10 mouse cellular contexts compared by ENCODE assay signal in the genomic region with DNA sequence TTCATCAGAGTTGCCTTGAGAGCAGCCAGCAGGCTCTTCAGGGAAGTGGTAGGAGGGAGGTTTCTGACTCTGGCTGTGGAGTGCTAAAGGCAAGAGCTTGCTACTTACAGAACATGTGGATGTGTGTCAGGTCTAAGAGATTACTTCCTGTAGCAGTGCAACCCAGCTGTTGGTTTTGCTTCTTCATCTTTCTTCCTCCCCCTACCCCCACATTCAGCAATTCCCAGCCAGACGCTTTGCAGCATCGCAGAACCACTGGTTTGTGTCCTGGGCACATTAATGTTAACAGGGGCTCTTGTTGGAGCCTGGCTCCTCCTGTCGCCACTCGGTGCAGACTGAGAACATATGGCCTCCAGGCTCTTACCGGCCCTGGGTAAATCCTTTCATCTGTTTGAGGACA.
DNase-seq lines count a peak whose midpoint lies in the region; ATAC-seq lines count a peak whose summit lies in the region.
"Had no signal": no experiment of that assay in that cellular context is flagged by ENCODE, and none has a peak within 500 bp of the region (broad histone marks: within the 10 kb centered on the region; RNA-seq: fewer than 3 reads in every experiment).

No protein-coding gene starts in this region.

- 0 out of 2 replicates have a peak, but pooled peaks have one; percentile 22 for ATAC-seq in kidney, embryonic 15.5 days (replicated peaks; ENCODE audit: low FRiP score)
- ATAC-seq in granulocyte monocyte progenitor cell, adult 5-6 weeks (replicated peaks; ENCODE audit: poor library complexity, severe bottlenecking) = peak; percentile 52
- peak; percentile 43; the same call in 1 of the 2 replicates for ATAC-seq in stomach, embryonic 15.5 days (ENCODE audit: insufficient read depth, low FRiP score, low read depth)
- ATAC-seq: Patski had no signal

- H3K27ac ChIP-seq in kidney, embryonic 15.5 days = no peak overlapping the region; the same call in 1 of the 2 replicates
- H3K27ac ChIP-seq in stomach, embryonic 15.5 days = 0 out of 2 replicates have a peak overlapping the region, but pooled peaks have one; percentile 7
- H3K27ac ChIP-seq: kidney, postnatal 0 days had no signal

- no peak for DNase-seq in kidney, adult 11 months
- DNase-seq in embryo, embryonic 10.5 days (ENCODE audit: low spot score) = peak; percentile 55
- no peak for DNase-seq in adrenal gland, adult 2 months
- no peak for DNase-seq in adipocyte (ENCODE audit: low spot score)
- DNase-seq: right cerebral cortex, postnatal 25 days had no signal

- H3K4me1 ChIP-seq in kidney, embryonic 15.5 days = peaks cover 27% of the 10 kb centered on the region
- H3K4me1 ChIP-seq in stomach, embryonic 15.5 days = no peaks in the 10 kb centered on the region

- H3K36me3 ChIP-seq in kidney, embryonic 15.5 days = no peaks in the 10 kb centered on the region
- H3K36me3 ChIP-seq in stomach, embryonic 15.5 days = no peaks in the 10 kb centered on the region

- no peaks in the 10 kb centered on the region for H3K9me3 ChIP-seq in kidney, embryonic 15.5 days (replicated peaks)
- no peaks in the 10 kb centered on the region for H3K9me3 ChIP-seq in stomach, embryonic 15.5 days

- no peaks in the 10 kb centered on the region for H3K27me3 ChIP-seq in kidney, embryonic 15.5 days
- no peaks in the 10 kb centered on the region for H3K27me3 ChIP-seq in stomach, embryonic 15.5 days (replicated peaks)
- H3K27me3 ChIP-seq: Patski had no signal

- no peak overlapping the region for H3K4me2 ChIP-seq in kidney, embryonic 15.5 days
- H3K4me2 ChIP-seq in stomach, embryonic 15.5 days = no peak overlapping the region

- H3K4me3 ChIP-seq in kidney, embryonic 15.5 days (replicated peaks) = no peak overlapping the region
- H3K4me3 ChIP-seq in stomach, embryonic 15.5 days (replicated peaks) = no peak overlapping the region

- no peak overlapping the region for H3K9ac ChIP-seq in kidney, embryonic 15.5 days
- no peak overlapping the region for H3K9ac ChIP-seq in stomach, embryonic 15.5 days

- WGBS in kidney, embryonic 15.5 days = 20% methylated on average over 5 of the region's 5 CpGs
- WGBS in stomach, embryonic 15.5 days = 30% methylated on average over 5 of the region's 5 CpGs
